Mouse (Mus musculus): Measurements from ENCODE around the gene Slc9a3.

- TF ChIP-seq CTCF (IDR thresholded peaks at IDR 0.05) (no peak), EP300 (IDR thresholded peaks at IDR 0.05) (no peak)
These were observed 18.2 kb upstream of the Slc9a3 start for GRCm38 (mm10) chr13:74102831-74103582.
